Mouse (Mus musculus): ENCODE results near the gene Gm20219.
"Not testable (repeated sequence)": the region's sequence is repeated elsewhere in the genome, so short reads cannot be mapped to it uniquely, and the experiment has no call there.

Gene Gm20219

GRCm38 (mm10) chr17:56511707-56512090 is 42.5 kb downstream of the Gm20219 start:
- peak; percentile 24 for DNase-seq

- peak; percentile 48 for DNase-seq
Measured at GRCm38 (mm10) chr17:56510970-56511706, 43.0 kb downstream of the Gm20219 start.

GRCm38 (mm10) chr17:56510473-56510969 is 43.7 kb downstream of the Gm20219 start:
- peak; percentile 74 for DNase-seq

- peak; percentile 81 for DNase-seq
Measured at GRCm38 (mm10) chr17:56509707-56510472, 44.3 kb downstream of the Gm20219 start.

- peak; percentile 31 for DNase-seq
Measured at GRCm38 (mm10) chr17:56509021-56509640, 45.1 kb downstream of the Gm20219 start.

DNA sequence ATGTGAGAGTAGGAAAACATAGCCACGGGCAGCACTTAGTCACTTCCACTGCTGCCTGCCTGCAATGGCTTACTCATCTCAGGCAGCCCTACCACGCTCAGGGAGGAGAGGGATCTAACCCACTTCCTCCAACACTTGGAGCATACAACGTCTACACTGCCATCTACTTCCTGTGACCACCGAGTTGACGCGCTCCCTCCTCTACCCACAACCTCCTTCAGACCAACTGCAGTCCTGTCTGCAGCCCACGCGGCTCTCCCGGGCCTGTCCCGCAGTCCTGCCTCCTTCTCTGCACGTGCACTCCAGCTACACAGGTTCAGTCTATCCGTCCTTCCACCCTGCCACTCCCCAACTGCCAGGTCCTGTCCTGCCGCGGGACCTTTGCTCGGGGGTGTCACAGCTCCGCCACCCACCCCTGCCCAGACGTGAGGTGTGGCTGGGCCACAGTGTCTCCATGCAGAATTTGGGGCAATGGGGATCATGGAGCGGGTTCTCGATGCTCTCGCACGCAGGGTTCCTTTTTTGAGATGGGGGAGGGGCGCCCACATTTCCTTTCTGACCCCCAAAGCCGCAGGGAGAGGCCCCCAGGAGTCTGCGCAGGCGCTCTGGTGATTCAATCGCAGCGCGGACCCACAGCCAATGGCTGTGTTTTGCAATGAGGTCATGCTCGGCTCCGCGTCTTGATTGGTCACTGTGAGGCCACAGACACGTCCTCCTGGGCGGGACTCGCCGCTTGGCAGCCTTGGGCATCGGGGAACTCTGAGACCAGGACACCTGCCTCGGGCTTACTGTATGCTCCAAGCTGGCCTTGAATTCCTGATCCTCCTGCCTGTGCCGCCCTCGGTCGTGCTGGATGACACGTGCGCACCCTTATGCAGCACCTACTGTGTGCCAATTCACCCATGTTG is 46.8 kb downstream of the Gm20219 start:
- DNase-seq = peak; percentile 99

DNA sequence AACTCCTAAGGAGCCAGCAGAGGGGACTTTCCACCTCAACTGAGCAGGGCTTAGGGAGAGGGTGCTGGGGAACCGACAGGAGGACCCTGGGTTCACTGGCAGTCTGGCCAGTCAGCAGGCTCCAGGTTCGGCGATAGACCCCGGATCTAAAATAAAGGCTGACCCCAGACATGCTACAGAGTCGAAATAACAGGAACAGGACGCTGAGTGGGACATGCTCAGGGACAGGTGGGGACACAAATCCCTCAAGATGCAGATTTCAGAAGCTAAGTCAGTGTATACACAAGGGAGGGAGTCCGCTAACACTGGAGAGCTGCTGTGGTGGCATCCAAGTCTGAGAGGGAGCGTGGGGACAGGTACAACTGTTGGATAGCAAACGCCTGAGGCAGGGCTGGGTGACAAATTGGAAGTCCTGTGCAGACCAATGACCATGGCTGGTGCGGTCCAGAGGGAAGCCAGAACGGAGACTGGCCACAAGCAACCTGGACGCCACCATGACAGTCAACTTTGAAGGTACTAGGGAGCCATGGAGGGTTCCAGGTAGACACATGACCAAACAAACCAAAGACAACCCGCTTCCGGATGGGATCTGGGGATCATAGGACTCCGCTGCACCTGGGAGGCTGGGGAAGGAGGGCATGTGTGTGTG is 47.6 kb downstream of the Gm20219 start:
- peak; percentile 47 for DNase-seq

DNA sequence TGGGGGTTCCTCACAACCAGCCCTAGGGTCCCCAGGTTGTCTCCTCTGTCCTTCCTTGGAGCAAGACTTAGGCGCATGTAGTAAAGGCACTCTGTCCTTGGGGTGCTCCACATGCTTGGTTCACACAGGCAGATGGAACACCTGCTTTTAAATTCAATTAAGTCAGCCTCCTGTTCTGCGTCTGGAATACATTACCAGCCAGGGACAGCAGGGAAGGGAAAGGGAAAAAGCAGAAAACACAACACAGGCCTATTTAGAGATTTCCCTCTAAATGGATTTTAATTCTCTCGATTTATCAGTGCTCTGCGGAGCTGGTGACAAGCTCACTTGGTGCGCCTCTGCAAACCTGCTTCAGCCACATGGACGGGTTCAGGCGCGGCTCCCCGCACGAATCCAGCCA is 48.8 kb downstream of the Gm20219 start:
- DNase-seq = no peak

DNA sequence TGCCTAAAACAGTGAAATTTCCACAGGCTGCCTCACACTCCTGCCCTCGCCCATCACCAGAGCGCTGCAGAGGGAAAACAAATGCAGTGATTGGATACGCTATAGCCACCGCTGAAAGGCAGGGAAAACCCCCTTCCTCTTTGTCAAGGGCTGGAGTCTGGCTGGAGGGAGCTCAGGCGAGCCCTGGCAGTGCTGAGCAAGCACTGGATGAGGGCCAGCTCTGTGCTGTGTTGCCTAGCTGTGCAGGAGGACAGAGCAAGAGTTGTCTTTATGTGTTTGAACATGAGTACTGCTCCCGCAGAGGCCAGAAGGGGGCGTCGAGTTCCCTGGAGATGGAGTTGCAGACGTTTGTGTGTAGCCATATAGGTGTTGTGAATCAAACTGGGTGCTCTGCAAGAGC is 51.7 kb downstream of the Gm20219 start:
- peak; percentile 79 for DNase-seq

DNA sequence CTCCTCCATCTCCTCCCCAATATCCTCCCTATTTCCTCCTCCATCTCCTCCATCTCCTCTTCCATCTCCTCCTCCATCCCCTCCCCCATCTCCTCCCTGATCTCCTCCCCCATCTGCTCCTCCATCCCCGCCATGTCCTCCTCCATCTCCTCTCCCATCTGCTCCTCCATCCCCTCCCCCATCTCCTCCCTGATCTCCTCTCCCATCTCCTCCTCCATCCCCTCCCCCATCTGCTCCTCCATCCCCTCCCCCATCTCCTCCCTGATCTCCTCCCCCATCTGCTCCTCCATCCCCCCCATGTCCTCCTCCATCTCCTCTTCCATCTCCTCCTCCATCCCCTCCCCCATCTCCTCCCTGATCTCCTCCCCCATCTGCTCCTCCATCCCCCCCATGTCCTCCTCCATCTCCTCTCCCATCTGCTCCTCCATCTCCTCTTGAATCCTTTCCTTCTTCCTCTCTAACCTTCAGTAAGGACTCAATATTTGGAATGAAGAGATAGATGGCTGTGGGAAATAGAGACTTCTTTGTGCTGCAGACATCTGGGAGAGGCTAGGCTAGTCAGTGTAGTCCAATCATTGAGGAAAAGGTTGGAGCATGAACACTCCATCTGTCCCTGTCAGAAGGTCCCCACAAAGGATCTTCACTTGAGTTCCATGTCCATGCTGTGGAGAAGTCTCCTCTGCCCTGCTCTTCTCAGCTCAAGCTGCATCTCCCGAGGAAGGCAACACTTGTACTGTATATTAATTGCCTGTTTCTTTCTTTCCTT is 52.4 kb downstream of the Gm20219 start:
- not testable (repeated sequence) for DNase-seq
